Mouse (Mus musculus) stomach, postnatal 0 days (tissue): ENCODE measurements around the gene 2410131K14Rik.

Experiments used
- CTCF ChIP-seq: IDR thresholded peaks from 2 replicates; pipeline ENCODE4 v1.5.1; 2016; ENCODE audit warnings: antibody characterized with exemption, low read depth, mild to moderate bottlenecking, moderate library complexity
- EP300 ChIP-seq: optimal IDR thresholded peaks from 2 replicates; pipeline ENCODE3; 2016; ENCODE audit warnings: antibody characterized with exemption

GRCm38 (mm10) chr5:118197421-118197820, 47.6 kb upstream of the 2410131K14Rik start:
- TF ChIP-seq CTCF (no peak), EP300 (no peak)
